Mouse (Mus musculus): ENCODE data around the gene Slc44a2.

The Slc44a2 gene

DNA sequence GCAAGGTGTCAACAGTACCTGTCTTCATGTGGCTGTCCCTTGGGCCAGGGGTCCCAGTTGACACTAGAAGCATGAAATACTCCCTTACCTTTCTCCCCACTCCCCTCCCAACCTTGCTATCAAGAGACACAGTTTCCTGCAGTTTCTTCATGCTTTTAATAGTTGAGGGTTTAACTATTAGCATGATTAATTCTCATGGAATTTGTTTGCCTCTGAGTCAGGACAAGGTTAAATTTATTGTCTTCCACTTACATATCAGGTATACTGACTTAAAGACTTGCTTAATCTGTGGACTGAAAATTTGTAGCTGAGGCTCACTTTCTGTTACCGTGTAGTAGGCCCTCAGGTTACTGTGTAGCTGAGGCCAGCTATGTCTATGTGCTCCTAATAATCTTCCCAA lies 13.0 kb downstream of the Slc44a2 start:
- DNase-seq (ENCODE audit: low spot score in 2 of 2): no peak

DNA sequence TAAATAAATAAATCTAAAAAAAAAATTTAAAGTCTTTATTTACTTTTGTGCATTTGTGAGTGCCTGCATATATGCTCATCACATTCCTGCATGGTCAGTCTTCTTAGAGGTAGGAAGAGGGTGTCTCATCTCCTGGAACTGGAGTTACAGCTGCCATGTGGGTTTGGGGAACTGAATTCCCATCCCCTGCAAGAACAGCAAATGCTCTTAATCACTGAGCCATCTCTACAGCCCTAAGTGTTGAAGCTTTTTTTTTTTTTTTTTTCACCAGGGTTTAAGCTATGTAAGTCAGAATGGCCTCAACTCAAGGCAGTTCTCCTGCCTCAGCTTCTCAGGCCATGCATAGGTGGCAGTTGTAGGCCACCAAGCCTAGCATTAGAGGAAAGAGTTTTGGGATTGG lies 14.2 kb downstream of the Slc44a2 start:
- no peak for DNase-seq (ENCODE audit: low spot score in 2 of 2)

DNA sequence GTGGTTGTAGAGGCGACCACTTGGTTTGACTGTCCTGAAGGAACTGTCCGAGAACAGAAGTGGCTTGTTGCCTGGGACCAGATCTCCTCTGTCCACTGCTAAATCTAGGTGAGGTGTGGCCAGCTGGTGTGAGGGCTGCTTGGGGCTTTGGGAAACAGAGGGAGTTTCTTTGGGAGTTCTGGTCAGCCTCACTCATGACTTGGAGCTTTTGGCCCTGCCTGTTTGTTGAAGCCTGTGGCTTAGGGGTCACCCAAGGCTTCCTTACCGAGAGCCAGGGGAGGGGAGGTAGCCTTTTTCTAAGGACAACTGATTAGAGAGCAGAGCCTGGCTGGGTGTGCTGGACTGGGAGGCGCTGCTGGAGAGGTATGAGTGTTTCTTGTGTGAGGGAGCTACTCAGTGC lies 14.9 kb downstream of the Slc44a2 start:
- no peak for DNase-seq (ENCODE audit: low spot score in 2 of 2)

DNA sequence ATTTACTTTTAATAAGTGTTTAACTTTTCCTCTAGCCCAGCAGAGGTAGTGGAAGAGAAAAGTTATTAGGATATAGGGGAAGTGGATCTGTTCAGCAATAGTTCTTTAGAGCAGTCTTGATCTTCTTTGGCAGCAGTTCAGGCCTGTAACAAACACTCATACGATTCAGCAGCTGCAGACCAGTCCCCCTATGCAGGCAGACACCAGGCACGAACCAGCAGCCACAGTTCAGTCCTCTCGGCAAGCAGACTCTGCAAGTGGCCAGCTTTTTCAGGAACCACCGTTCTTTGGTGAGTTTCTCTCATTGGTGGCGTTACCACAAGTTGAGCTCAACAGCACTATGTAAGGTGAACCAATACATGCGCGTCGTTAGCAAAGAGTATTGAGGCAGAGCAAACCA lies 16.0 kb downstream of the Slc44a2 start:
- DNase-seq (ENCODE audit: low spot score in 2 of 2): no peak

DNA sequence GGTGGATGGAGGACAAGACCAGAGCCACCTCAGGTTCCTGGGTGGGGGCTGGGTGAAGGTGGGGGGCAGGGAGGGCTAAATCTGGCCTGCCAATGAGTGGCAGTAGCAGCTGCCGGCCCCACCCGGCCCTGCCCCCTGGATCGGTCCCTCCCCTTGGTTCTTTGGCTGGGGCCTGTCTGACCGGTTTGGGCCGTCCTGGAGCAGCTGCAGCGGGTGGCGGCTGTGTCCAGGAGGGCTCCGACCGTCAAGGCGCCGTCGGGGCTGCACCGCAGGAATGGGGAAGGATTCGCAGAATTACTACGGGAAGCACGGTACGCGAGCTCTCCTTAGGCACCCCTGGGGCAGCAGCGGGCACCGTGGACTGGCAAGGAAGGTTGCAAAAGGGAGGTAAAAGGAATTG lies 17.2 kb downstream of the Slc44a2 start:
- DNase-seq (ENCODE audit: low spot score in 2 of 2): no peak

DNA sequence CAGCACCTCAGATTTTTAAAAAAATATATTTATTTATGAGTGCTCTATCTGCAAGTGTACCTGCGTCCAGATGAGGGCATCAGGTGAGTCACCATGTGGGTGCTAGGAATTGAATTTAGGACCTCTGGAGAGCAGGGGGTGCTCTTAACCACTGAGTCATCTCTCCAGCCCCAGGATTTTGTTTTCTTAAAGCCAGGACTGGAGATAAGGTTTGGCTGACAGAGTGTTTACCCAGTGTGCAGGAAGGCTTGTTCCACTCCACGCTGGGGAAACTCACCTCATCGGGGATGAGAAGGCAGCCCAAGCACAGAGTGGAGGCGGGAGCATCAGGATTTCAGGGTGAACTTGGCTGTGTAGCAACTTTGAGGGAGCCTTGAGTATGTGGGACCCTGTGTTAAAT lies 19.9 kb downstream of the Slc44a2 start:
- no peak for DNase-seq (ENCODE audit: low spot score in 2 of 2)

DNA sequence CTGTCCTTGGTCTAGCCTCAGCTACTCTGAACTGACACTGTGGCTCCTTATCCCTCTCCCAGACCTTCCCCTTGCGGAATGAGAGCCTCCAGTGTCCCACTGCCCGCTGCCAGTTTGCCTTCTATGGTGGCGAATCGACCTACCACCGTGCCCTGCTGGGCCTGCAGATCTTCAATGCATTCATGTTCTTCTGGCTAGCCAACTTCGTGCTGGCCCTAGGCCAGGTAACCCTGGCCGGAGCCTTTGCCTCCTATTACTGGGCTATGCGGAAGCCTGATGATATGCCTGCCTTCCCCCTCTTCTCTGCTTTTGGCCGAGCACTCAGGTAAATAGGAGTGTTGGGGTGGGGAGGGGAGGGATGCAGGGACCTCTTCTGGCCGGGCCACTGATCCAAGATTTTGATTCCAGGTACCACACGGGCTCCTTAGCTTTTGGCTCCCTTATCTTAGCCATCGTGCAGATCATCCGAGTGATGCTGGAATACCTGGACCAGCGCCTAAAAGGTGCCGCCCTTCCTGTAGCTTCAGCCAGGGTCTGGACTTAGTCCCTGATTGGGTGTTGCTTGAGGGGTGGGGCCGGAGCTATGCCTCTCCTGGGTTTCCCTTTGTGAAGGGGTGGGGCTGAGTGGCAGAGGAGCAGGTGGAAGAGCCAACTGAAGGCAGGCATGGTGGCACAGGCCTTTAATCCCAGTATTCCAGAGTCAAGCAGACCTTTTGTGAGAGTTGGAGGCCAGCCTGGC lies 26.3 kb downstream of the Slc44a2 start:
- DNase-seq (ENCODE audit: low spot score in 2 of 2): no peak

DNA sequence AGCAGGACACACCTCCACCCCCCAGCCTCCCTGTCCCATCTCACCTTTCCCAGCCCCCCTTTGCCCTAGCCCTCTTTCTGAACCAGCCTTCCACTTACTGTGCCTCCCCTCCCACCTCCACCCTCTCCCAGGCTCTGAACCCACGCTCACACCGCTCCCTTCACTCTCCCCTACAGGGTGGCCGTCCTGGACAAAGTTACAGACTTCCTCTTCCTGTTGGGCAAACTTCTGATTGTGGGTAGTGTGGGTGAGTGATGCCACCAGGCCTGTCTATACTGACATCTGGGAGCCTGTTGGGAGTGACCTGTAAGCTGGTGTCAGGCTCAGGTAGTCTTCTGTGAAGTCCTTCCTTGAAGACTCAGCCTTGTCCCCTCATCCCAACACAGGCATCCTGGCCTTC lies 27.7 kb downstream of the Slc44a2 start:
- no peak for DNase-seq (ENCODE audit: low spot score in 2 of 2)

DNA sequence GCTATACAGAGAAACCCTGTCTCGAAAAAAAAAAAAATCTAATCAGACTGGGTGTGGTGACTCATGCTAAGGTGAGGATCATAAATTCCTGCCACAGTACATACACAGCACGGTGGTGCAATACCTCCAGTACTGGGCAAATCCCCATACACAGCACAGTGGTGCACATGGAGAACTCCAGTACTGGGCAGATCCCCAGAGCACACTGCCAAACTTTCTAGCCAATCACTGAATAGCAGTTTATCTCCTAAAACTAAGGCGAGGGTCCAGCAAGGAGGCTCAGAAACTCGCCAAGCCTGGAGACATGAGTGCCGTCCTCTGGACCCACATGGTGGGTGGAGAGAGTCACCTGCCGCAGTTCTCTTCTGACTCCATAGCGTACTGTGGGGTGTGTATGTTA lies 30.7 kb downstream of the Slc44a2 start:
- no peak for DNase-seq (ENCODE audit: low spot score in 2 of 2)

DNA sequence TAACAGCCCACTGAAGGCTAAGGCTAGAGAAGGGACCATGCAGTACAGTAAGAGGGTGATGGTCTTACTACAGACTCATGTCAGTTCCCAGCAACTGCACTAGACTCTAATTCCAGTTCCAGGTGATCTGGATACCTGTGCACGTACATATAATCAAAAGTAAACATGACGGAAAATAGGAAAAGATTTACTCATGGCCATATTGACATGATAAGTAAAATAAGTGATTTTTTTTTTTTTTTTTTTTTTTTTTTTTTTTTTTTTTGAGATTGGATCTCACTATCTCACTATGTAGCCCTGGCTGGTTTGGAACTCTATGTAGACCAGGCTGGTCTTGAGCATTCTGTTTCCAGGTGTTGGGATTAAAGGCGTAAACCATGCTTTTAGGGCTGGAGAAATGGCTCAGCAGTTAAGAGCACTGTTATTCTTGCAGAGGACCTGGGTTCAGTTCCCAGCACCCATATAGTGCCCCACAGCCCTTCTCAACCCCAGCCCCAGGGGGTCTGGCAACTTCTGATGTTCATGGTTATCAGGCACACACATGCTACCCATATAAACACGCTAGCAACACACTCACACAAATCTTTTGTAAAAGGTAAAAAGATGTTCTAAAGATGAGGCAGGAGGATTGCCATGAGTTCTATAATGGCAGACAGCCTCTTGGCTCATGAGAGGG lies 31.3 kb downstream of the Slc44a2 start:
- DNase-seq (ENCODE audit: low spot score in 2 of 2): no peak

DNA sequence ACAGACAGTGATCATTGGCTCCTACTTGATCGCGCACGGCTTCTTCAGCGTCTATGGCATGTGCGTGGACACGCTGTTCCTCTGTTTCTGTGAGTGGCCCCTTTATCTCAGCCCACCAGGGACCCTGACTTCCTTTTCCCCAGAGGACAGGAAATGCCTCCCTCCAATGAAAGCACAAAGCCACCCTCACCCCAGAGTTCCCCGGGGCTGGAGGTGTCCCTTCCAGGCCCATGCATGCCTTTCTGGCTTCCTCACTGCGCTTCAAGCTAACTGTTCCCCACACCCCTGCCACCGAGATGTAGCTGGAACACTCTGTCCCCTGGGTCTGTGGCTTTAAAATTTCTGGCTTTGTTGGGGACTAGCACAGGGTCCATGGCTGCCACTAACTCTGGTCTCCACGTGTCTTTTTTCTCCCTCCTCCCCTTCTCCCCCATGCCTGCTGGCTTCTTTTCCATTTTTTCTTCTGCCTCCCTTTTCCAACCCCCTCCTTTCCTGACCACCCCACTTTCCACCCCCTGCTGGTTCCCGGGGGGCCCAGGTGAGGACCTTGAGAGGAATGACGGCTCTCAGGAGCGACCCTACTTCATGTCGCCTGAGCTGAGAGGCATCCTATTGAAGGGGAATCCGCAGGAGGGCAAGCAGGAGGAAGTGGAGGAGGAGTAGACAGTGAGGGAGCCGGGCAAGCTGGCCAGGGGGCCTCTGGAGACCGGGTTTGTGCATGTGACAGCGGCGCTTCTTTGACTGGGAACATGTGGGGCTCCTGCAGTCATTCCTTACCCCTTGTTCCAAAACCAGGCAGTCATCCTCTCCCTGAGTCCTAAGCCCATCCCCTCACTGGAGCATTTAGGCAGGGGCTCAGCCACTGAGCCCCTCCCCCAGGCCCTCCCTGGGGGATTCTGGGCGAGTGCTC lies 32.2 kb downstream of the Slc44a2 start:
- no peak for DNase-seq (ENCODE audit: low spot score in 2 of 2)

DNA sequence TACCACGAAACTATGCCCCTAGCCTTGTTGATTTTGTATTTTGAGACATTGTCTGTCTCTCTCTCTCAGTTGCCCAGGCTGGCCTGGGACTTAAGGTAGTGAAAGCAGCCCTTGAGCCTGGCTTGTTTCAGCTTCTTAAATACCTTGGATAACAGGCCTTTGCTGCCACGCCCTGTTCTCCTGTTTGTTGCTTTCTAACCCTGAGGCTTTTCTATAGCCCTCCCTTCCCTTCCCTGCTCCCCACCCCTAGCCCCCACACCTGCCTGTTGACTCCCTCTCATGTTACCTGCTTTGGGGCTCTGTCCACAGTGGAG lies 32.8 kb downstream of the Slc44a2 start:
- no peak for DNase-seq (ENCODE audit: low spot score in 2 of 2)

DNA sequence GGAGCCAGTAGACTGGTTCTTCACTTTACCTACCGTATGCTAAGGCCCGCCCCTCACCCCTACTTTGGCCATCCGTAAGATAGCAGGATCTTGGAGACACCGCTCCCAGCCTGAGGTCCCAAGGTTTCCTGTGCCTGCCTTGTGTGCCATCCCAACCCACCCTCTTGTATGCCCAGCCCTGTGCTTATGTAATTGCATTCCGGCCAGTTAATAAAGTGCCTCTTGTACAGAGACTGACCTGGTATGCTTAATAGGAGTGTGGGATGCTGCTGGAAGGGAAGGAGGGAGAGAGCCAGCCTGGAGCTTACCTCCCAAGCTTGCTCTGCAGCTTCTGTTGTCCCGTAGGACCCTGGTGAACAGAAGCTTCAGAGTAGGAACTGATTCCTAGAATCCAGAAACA lies 34.3 kb downstream of the Slc44a2 start:
- DNase-seq (ENCODE audit: low spot score in 2 of 2): no peak

DNA sequence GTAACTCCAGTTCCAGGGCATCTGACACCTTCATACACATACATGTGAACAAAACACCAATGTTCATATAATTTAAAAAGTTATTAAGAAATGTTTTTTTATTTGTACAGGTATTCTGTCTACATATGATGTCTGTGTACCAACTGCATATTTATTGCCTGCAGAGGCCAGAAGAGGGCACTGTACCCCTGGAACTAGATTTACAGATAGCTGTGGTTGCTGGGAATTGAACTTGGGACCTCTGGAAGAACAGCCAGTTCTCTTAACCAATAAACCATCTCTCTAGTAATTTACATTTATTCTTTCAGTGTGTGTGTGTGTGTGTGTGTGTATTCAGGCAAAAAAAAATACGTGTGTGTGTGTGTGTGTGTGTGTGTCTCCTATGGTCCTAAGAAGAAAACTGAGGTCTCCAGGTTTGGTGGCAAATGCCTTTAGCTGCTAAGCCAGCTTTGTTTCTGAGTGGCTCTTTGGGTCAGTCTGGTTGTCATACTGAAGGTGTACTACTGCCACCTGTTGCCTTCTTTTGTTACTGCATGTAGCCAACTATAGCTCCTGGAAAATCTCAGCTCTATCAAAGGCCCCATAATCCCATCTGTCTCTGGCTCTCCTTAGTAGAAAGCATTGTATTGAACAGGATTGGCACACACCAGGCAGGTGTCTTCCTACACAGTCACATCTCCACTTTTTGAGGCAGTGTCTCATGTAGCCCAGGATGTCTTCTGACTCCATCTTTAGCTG lies 36.7 kb downstream of the Slc44a2 start:
- DNase-seq (ENCODE audit: low spot score in 2 of 2): peak in 1 of 2 experiments; percentile 30

DNA sequence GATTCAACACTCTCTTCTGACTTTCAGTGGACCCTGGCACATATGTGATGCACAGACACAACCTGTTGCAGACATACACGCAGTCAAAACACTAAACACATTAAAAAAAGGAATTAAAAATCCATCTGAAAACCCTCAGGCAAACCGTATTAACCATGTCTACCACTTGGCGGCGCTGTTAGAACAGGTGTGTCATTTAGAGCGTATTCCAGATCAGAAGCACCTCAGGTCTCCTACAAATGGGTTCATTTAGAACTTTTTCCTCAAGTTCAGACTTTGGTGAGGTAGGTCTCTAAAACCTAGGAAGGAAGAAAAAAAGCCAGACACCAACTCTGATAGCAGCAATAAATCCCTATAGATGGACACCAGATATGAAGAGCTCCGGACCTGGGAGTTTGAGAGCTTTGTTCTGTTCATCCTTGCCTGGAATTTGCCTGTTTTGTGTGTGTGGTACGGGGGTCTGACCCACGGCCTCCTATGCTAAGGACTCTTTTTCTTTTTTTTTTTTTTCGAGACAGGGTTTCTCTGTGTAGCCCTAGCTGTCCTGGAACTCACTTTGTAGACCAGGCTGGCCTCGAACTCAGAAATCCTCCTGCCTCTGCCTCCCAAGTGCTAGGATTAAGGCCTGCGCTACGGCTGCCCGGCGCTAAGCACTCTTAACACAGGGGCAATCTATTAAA lies 46.2 kb downstream of the Slc44a2 start:
- peak in 1 of 2 experiments; percentile 54 for DNase-seq (ENCODE audit: low spot score in 2 of 2)

DNA sequence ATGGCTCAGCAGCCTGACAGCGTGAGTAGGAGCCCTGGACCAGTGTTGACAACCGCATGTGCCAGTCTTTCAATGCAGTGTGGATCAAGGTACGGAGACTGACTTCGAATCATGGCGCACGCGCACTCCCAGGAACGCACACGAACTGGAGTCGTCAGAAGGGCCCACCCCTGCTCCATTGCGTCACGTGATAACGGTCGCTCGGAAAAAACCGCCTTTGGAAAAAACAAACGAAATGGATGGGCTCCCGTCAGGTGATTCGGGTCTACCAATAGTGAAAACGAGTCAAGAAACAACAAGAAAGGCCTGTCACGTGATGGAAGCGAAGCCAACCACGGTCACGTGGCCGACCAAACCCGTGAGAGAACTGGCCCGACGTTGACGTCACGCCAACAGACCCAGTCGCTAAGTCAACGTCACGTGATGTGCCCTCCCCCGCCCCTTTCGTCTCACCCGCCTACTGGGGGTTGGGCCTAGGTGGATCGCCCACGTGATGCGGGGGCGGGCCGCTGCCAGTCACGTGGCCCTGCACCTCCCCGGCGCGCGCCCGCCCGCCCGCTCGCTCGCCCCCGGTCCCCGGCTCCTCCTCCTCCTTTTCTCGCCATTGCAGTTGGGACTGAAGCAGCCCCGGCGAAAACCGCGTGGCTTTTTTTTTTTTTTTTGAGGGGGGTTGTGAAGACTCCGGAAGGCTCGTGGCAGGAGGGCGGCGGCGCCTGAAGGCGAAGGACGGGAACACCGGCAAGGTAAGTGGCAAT lies 47.0 kb downstream of the Slc44a2 start, which contains the start of gene Ilf3:
Gene Ilf3 (plus strand): TSS at position 515 of the 755 bp plus-strand sequence.
- peak; percentile 100 for DNase-seq (ENCODE audit: low spot score in 2 of 2)

DNA sequence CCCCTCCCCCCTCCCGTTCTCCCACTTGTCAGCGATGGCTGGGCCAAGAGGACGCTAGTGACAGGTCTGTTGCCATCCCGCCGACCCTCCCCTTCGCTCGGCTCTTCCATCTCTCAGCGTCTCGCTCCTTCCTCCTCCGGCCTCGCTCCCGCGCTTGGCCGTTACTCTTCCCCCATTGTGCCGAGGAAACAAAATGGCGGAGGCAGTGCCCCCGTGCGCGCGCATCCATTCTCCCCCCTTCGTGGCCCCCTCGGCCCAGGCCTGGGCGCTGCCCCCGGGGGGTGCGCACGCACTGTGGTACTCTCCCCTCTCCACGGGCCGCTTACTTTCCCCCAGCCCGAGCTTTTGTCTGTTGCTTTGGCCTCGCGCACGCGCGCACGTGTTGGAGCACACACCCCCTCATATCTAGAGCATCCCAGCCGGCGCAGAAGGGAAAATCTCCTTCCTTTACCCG lies 47.7 kb downstream of the Slc44a2 start:
- DNase-seq (ENCODE audit: low spot score in 2 of 2): peak; percentile 63 to 64

DNA sequence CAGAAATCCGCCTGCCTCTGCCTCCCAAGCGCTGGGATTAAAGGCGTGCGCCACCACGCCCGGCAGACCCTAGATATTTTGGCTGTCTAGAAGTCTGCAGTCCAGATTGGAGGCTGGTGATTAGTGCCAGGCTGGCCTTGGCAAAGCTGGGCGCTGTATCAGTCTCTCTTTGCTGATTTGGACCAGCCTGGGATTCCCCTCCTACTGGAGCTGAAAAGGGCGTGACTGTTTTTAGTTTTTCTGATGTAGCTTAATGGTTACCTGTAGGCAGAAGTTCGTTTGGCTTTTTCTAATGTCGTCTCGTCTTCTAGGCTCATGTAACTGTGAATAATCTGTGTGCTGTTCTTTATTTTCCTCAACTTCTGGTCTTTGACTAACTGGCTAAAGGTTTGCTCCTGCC lies 48.6 kb downstream of the Slc44a2 start:
- DNase-seq (ENCODE audit: low spot score in 2 of 2): no peak

DNA sequence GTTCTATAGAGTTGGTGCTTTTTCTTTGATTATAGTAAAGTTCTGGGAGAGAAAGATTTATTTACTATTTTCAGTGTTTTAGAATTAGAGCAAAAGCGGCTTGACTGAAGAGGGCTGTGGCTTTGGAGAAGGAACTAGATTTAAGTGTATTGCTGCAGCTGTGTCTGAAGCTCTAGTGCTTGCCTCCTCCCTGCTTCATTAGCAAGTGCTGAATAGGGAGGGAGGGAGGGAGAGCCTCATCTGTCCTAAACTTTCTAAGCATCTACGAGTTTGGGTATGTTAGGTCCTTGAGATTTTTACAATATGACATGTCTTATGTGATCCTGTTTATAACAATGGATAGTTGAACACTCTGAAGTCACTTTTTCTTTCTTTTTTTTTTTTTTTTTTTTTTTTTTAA lies 50.4 kb downstream of the Slc44a2 start:
- DNase-seq (ENCODE audit: low spot score in 2 of 2): no peak

DNA sequence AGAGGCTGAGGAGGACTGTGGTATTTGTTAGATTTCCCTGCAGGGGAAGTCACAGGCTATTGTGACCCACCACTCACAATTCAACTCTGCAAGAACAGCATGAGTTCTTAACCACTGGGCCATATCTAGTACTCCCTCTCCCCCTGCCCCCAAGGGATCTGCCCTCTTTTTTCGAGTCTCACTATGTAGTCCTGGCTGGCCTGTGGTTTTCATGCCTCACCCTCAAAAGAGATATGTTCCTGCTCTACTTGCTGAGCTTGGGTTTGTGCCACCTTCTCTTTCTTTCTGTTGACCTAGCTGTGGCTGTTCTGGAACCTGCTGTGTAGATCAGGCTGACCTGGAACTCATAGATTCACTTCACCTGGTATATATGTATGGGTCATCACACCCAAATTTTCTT lies 52.0 kb downstream of the Slc44a2 start:
- no peak for DNase-seq (ENCODE audit: low spot score in 2 of 2)

DNA sequence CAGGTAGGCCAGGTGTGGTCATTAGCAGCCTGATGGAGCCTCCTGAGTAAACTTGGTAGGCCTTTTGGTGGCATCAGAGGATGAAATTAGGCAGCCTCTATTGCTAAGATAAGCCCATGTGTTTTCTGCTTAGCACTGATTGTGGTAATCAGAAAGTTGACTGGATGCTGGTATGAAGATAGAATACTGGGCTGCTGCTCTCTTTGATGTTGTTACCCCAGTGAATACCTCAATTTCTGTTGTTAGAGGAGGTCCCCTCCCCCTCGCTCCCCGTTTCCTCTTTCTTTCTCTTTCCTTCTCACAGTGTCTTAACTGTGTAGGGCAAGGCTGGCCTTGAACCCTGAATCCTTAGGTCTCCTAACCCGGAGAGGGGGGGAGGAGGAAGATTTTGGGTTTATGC lies 58.7 kb downstream of the Slc44a2 start:
- no peak for DNase-seq (ENCODE audit: low spot score in 2 of 2)
